Mouse (Mus musculus): ENCODE data around the gene Aif1l.

Aif1l gene

DNA sequence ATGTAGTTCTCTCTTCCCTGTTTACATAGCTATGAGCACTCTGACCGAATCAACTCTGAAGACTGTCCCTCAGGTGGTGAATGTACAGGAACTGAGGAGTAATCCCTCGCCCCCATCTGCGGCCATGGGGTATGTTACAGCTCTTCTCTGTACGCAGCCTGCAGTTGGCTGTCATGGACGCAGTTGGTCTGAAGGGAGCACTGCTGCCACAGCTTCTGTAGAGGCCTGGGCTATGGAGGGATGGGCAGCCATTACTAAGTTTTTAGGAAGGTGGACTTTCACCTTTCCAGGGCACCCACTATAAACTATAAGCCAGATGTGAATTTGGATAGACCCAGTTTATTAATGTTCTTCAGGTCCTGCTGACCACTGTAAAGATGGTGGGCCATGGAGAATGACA lies 70.3 kb downstream of the Aif1l start:
- no peak for DNase-seq (ENCODE audit: low spot score)
